In the genomic region with DNA sequence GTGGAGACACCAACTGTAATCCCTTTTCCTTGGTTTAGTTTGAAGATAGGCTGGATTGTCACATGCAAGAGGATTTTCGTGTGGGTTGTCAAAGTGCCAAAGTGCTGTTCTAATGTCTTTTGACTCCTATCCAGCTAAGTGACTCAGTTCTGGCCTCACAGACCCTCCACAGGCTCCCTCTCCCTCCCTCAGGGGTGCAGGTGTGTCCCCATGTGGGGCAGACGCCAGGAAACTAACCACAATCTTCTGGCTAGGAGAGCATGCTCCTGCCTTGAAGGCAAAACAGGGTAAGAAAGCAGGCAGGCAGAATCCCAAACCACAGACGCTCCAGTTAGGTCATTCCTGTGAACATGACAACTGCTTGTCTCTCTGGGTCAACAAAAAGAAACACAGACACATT, we compare ENCODE assay signal across 12 mouse cellular contexts. TPM values are rescaled to one million over a fixed set of nuclear protein-coding genes. Genes with fewer than 3 reads are reported as not detected.
DNase-seq lines count a peak whose midpoint lies in the region; TF ChIP-seq lines count a peak whose summit lies in the region.
"Had no signal": no experiment of that assay in that cellular context is flagged by ENCODE, and none has a peak within 500 bp of the region (broad histone marks: within the 10 kb centered on the region; RNA-seq: fewer than 3 reads in every experiment).

No protein-coding gene starts in this region.

- no peaks in the 10 kb centered on the region for H3K36me3 ChIP-seq in midbrain, embryonic 10.5 days
- H3K36me3 ChIP-seq: liver, embryonic 12.5 days; neural tube, embryonic 13.5 days had no signal

- peak; percentile 57 to 83 for DNase-seq in adrenal gland, adult (ENCODE audit: inconsistent age in 2 of 2, low spot score in 1 of 2)
- DNase-seq in adrenal gland, postnatal 25 days = no peak
- DNase-seq in MN1 (ENCODE audit: low spot score) = peak; percentile 46
- DNase-seq in gastrocnemius, adult 2 months = peak; percentile 87
- peak; percentile 90 for DNase-seq in skeletal muscle tissue, adult 2 months (ENCODE audit: low read depth, low spot score)
- DNase-seq in midbrain, embryonic 10.5 days (ENCODE audit: low spot score) = no peak
- DNase-seq in frontal cortex, postnatal 14 days (ENCODE audit: low spot score in 2 of 2) = no peak
- DNase-seq in kidney, adult 18-20 months = no peak
- DNase-seq: cerebellum, adult 8-10 months; right cerebral cortex, postnatal 4 days had no signal

- no peaks in the 10 kb centered on the region for H3K4me1 ChIP-seq in midbrain, embryonic 10.5 days
- H3K4me1 ChIP-seq: neural tube, embryonic 13.5 days had no signal

- no peak for TF ChIP-seq CTCF in gastrocnemius, adult 2 months (IDR thresholded peaks at IDR 0.05)

- peak overlapping the region; percentile 80 for H3K27ac ChIP-seq in gastrocnemius, adult 2 months
- H3K27ac ChIP-seq in midbrain, embryonic 10.5 days (replicated peaks) = no peak overlapping the region
- H3K27ac ChIP-seq: liver, embryonic 12.5 days; neural tube, embryonic 13.5 days had no signal

- 68% methylated on average over 3 of the region's 3 CpGs for WGBS in midbrain, embryonic 10.5 days

- no peaks in the 10 kb centered on the region for H3K9me3 ChIP-seq in midbrain, embryonic 10.5 days (replicated peaks)
- H3K9me3 ChIP-seq: liver, embryonic 12.5 days; neural tube, embryonic 13.5 days had no signal

- intact Hi-C loops in gastrocnemius, adult 2 months (cut with DNase I) = no loop called here

- H3K4me3 ChIP-seq in gastrocnemius, adult 2 months = no peak overlapping the region
- H3K4me3 ChIP-seq in midbrain, embryonic 10.5 days = no peak overlapping the region
- H3K4me3 ChIP-seq: liver, embryonic 12.5 days; neural tube, embryonic 13.5 days had no signal

- H3K27me3 ChIP-seq in midbrain, embryonic 10.5 days (ENCODE audit: low read depth, poor library complexity, severe bottlenecking) = no peaks in the 10 kb centered on the region
- H3K27me3 ChIP-seq: liver, embryonic 12.5 days; neural tube, embryonic 13.5 days had no signal

RNA-seq across cellular contexts. Expression of gene Mrpl33, which starts 9.4 kb away (rescaled TPM):
- 408 and 439 TPM in 2 replicates for total RNA-seq in adrenal gland, postnatal 25 days (2021)
- 100 to 1,000 TPM; 221 to 296 TPM for total RNA-seq in gastrocnemius, adult 2 months (2021)
- 231 and 233 TPM in 2 replicates for polyA plus RNA-seq in midbrain, embryonic 10.5 days (2016; fragmentation: Nextera tagmentation; extraction: Ambion mirVana)

Comparison
In these comparisons a context has a peak if more than half of its experiments do, and no peak if none do; other contexts are left out.
1. DNase-seq: peak in adrenal gland, adult (2 of 2), MN1 (single experiment), gastrocnemius, adult 2 months (single experiment) and skeletal muscle tissue, adult 2 months (single experiment); none in adrenal gland, postnatal 25 days (single experiment), midbrain, embryonic 10.5 days (single experiment), frontal cortex, postnatal 14 days (0 of 2) and kidney, adult 18-20 months (single experiment).